Mouse (Mus musculus): ENCODE results near the gene Taf7l. TPM values are rescaled to one million over a fixed set of nuclear protein-coding genes. Genes with fewer than 3 reads are reported as not detected.

Gene Taf7l
- polyA plus RNA-seq (2012; rRNA removed; ENCODE audit: low replicate concordance), result not detected in 2 replicates

DNA sequence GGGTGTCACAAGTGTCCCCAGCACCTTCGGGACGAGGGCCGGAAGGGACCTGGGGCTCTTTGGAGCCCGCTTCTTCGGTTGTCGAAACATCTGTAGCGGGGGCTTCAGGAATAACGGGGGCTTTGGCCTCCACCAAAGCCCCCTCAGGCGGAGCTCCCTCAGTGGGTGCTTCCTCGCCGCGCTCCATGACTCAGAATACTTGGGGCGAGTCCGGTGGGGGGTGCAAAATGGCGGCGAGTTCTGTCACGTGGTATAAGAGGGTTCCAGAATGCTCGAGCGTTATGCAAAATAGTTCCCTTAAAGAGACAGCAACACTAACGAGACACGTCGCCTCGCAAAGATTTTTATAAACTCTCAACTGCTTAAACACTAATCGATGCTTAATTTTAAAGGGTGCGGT lies at the start of gene Taf7l:
Taf7l (minus strand) TSS at position 201 of the 400 bp plus-strand sequence.

Other genes with a start within 250 kb of the Taf7l start
- 2.3 and 3.6 TPM in 2 replicates for gene Trmt2b, start 199.5 kb downstream of the Taf7l start, polyA plus RNA-seq (2012; rRNA removed; ENCODE audit: low replicate concordance)
- gene Tmem35a, start 181.3 kb downstream of the Taf7l start, polyA plus RNA-seq (2012; rRNA removed; ENCODE audit: low replicate concordance), result 0.14 and 0.90 TPM in 2 replicates
- 0.20 and 0.39 TPM in 2 replicates for gene Cenpi, start 168.4 kb downstream of the Taf7l start, polyA plus RNA-seq (2012; rRNA removed; ENCODE audit: low replicate concordance)
- 0.06 and 0.29 TPM in 2 replicates for gene Drp2, start 71.9 kb downstream of the Taf7l start, polyA plus RNA-seq (2012; rRNA removed; ENCODE audit: low replicate concordance)
- gene Timm8a1, start 65.4 kb upstream of the Taf7l start, polyA plus RNA-seq (2012; rRNA removed; ENCODE audit: low replicate concordance), result 0.20 and 0.37 TPM in 2 replicates
- 0.06 and 0.24 TPM in 2 replicates for gene Btk, start 107.1 kb upstream of the Taf7l start, polyA plus RNA-seq (2012; rRNA removed; ENCODE audit: low replicate concordance)
- 8.7 and 12.2 TPM in 2 replicates for gene Rpl36a, start 109.2 kb upstream of the Taf7l start, polyA plus RNA-seq (2012; rRNA removed; ENCODE audit: low replicate concordance)
- 0.53 and 1.1 TPM in 2 replicates for gene Gla, start 124.6 kb upstream of the Taf7l start, polyA plus RNA-seq (2012; rRNA removed; ENCODE audit: low replicate concordance)
- 1.7 and 1.8 TPM in 2 replicates for gene Hnrnph2, start 124.7 kb upstream of the Taf7l start, polyA plus RNA-seq (2012; rRNA removed; ENCODE audit: low replicate concordance)
- gene Armcx4, start 210.0 kb upstream of the Taf7l start, polyA plus RNA-seq (2012; rRNA removed; ENCODE audit: low replicate concordance), result 0.02 and 0.08 TPM in 2 replicates
- gene Armcx1, start 241.5 kb upstream of the Taf7l start, polyA plus RNA-seq (2012; rRNA removed; ENCODE audit: low replicate concordance), result 0.85 TPM in 1 of 2 replicates, not detected in the other